Mouse (Mus musculus) thymus, postnatal 0 days (tissue): Measurements from ENCODE around the gene Syde2. TPM values are rescaled to one million over a fixed set of nuclear protein-coding genes. Genes with fewer than 3 reads are reported as not detected.

Experiments used
- DNase-seq: peaks from one replicate; pipeline ENCODE4 v3.0.0-alpha.2; 2015; ENCODE audit warnings: low spot score
- polyA plus RNA-seq: library from polyadenylated mRNA; unstranded; fragments of >200 nt; fragmentation: Nextera tagmentation; extraction: Ambion mirVana; gene quantifications from 2 replicates; pipeline ENCODE4 v1.2.1, GENCODE M21; 2015

Syde2 gene
- polyA plus RNA-seq, 1 experiment from 2014 or later, result 0.61 TPM

- DNase-seq, result no peak
These were observed 23.1 kb downstream of the Syde2 start for GRCm38 (mm10) chr3:146010751-146011150.

- no peak for DNase-seq
These were observed 24.0 kb downstream of the Syde2 start for GRCm38 (mm10) chr3:146011544-146012218.

- DNase-seq, result no peak
These were observed 25.8 kb downstream of the Syde2 start for GRCm38 (mm10) chr3:146013490-146013889.

GRCm38 (mm10) chr3:146014321-146014720 lies 26.7 kb downstream of the Syde2 start:
- DNase-seq, result no peak

DNA sequence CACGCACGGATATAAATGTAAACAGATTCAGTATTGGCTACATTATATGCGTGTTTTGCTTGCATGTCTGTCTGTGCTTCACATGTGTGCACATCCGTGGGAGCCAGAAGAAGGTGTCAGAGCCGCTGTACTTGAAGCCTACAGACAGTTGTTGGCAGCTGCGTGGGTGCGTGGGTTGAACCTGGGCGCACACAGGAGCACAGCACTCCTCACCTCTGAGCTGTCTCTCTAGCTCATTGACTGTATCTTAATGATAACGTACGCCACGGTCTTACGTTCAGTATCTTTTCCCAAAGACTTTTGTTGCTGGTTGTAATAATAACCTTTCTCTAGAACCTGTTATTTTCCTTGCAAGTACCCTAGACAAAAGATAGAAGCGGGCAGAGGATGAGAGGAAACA lies 29.3 kb downstream of the Syde2 start:
- DNase-seq, result no peak

GRCm38 (mm10) chr3:146017521-146017920 lies 29.9 kb downstream of the Syde2 start:
- DNase-seq, result no peak

DNA sequence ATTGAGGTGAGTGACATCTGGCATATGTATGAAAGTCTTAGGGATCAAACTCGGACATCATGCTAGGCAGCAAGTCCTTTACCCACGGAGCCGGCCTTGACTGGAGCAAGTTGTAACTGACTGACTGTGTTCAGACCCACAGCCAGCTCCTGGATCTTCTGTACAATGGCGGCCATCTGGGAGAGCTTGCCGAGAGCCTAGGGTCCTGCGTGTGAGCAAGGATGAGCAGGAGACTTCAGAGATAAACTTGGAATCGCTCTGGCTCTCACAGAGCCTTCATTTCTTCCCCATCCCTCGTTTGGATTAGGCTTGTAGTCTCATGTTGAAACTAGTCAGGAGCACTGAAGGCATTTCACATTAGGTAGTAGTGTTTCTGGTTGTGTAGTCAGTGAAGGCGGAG lies 34.6 kb downstream of the Syde2 start:
- DNase-seq, result no peak

DNA sequence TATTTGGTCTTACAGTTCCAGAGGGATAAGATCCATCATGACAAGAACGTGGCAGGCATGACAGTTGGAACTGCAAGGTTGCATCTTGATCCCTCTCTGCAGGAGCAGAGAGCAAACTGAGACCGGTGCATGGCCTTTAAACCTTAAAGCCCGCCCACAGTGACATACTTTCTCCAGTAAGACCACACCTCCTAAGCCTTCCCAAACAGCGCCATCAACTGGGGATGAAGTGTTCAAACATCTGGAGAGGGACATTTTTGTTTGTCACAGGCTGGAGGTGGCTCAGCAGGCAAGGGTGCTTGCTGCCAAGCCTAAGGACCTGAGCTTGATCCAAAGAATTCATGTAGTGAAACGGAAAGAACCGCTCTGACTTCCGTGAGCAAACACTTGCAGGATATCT lies 37.1 kb downstream of the Syde2 start:
- no peak for DNase-seq

GRCm38 (mm10) chr3:146025499-146025898 lies 37.8 kb downstream of the Syde2 start:
- DNase-seq, result no peak

DNA sequence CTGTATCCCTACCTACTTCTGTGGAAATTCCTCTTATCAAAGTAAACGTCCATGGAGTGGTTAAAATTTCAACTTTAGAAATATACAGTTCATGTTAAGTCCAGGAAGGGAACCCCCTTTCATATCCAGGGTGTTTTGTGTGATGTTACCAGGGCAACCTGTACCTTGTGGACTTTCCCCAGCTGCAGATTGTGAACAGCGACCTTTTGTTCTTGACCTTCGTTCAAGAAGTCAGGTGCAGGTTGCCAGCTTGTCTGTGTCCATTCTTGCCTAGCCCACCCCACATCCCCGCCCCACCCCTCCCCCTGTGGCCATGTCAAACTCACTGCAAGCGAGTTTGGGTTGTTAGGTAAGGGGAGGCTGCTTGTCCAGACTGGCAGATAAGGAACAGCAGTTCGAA lies 39.4 kb downstream of the Syde2 start:
- no peak for DNase-seq

DNA sequence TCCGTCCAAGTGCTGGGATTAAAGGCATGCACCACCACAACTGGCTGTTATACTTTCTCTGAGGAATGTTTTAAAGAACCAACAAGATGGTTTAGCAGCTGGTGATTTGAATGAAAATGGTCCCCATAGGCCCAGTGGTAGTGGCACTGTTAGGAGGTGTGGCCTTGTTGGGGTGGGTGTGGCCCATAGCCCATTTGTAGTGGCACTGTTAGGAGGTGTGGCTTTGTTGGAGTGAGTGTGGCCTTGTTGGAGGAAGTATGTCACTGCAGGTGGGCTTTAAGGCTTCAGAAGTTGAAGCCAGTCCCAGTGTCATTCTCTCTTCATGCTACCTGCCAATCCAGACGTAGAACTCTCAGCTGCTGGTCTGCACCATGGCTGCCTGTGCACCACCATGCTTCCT lies 40.7 kb downstream of the Syde2 start:
- DNase-seq, result no peak

GRCm38 (mm10) chr3:146029234-146029633 lies 41.6 kb downstream of the Syde2 start:
- no peak for DNase-seq

DNA sequence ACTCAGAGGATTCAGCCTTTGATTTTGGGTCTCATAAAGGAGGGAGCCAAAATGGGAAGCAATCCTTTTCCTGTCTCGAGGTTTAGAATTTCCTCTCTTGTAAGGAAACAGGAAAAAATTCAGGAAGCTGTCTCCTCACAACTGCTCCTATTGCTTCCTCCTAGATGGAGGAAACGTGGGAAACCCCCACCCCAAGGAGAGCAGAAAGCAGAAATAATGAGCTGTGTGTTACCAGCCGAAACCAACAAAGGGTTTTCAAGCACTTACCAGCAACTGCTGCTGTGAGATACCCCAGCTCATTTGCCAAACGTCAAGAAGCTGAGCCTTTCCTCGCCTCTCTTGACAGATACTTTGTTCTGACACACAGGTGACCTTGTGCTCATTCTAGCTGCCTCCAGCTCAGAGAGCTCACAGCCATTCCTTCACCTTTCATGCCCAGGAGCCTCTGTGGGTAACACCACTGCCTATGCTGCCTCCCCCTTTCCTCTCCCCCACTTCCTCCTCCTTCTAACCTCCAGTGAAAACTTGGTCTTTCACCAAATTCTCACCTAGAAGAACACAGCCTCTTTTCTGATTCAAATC lies 42.7 kb downstream of the Syde2 start:
- no peak for DNase-seq

DNA sequence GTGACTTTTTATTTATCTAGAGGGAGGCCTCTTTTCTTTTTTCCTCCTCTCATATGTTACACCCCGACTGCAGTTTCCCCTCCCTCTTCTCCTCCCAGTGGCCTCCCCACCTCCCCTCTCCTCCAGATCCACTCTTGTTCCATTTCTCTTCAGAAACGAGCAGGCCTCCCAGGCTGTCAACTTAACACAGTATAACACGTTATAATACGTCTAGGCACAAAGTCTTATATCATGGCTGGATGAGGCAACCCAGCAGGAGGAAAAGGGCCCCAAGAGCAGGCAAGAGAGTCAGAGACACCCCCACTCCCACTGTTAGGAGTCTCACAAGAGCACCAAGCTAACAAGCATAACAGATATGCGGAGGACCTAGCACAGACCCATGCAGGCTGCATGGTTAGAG lies 45.3 kb downstream of the Syde2 start:
- no peak for DNase-seq

GRCm38 (mm10) chr3:146037906-146038305 lies 50.2 kb downstream of the Syde2 start:
- DNase-seq, result no peak

DNA sequence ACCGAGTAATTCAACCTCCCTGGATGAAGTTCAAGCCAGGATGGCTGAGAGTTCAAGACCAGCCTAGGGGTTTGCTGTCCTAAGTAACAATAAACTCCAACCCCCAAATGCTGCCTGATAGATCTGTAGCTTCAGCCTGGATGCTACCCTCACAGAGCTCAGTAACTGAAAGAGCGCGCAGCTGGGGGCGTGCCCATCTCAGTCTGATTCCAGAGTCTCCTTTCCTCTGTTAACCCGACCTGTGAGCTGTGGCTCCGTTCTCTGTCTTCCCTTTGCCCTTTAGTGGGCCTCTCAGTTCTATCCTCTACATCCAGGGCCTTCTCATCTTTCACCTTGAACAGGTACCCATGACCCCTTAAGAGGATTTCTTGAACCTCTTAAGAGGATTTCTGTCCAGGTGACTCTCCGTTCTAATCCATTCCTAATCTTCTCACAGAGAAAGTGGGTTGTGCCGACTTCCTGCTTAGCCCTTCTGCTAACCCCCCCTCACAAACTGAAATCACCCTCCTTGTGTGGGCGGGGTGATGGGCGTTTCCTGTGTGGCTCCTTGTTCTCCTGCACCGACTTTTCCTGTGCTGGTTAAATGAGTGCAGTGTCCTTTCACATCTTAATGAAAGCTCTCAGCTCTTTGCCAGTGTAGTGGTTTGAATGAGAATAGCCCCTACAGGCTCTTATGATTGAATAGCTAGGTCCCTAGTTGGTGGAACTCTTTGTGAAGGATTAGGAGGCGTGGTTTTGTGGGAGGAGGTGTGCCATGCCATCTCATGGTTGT lies 51.6 kb downstream of the Syde2 start:
- DNase-seq, result peak; percentile 65

DNA sequence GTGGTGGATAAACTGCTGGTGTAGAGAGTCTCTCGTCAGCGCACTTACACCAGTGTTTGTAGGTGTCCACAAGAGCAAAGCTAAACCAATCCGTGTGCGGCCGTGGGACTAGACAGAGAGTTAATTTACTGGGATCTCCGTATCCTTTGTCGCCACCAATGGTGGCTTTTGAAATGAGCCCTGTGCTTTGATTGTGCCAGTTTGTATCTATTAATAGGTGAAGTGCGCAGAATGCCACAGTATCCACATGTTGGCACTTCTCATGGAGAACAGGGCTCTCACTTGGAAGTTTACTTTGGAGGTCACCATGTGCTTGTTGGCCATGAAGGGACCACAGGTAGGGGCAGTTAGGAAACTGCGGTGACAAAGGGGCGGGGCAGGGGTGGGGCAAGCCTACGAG lies 53.7 kb downstream of the Syde2 start:
- DNase-seq, result no peak

GRCm38 (mm10) chr3:146044977-146045376 lies 57.3 kb downstream of the Syde2 start:
- DNase-seq, result peak; percentile 46

DNA sequence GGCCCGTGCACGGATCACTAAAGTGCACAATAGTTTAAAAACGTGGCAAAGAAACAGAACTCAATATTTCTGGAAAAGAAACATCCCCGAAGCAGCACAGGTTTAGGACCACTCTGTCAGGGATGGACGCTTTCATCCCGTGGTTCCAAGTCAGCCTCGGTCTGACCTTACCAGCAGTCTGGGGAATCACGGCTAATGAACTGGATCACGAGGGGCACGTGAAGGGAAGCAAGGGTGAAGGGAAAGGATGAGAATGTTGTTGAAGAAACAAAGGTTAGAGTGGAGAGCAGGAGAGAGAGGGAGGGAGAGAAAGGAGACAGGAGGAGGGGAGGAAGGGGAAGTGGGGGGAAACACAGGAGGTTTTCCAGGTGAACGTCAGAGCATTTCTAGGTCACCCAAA lies 58.4 kb downstream of the Syde2 start:
- no peak for DNase-seq

DNA sequence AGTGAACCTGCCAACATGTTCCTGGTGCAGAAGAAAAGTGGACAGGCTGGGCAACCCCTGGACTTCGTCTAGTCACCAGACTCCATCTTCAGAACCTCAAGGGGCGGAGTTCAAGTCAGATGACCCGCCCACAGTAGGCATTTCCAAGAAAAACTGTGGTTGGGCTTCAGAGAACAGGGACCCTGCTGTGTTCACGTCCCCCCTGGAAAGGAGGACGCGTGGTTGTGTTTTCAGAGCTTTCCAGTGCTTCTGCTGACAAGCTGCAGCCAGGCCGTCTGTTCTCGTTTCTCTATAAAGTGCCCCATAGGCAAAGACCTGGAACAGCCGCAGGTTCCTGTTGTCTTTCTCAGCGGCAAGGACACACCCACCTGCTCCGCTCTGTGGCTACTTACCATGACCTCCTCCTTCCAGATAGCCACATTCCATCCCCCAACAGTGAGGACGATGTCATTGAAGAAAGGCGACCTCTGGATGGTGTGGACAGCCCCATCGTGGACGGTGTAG lies 60.1 kb downstream of the Syde2 start:
- DNase-seq, result no peak

GRCm38 (mm10) chr3:146049951-146050350 lies 62.3 kb downstream of the Syde2 start:
- DNase-seq, result no peak

DNA sequence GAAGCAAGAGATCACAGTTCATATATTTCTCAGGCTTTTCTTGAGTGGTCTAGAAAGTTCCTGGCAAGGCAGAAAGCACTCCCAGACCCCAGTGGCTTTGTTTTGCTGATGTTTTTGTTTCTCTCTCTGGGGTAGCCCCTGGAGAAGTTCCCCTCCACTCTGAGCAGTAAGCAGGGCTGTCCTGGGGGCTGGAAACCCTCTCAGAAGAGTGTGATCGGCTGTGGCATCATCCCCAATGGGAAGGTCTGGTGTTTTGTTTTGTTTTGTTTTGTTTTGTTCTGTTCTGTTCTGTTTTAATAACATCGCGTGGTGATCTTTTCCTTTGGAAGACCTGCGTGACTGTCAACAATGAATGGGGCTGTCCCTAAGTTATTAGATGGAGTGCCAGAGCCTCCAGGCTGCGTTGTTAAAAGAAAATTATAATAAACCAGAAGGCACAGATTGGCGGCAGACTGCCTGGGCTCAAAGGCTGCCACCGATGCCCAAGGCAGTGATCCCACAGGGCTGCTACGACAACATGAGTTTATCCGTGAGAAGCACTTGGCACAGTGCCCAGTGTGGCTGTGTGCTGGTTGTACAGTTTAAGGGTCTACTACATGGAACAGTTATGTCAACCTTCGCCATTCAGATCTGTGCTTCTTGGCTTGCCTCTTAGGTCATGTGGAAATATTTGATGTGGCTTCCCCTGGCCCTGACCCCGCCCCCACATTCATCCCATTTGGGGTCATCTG lies 63.8 kb downstream of the Syde2 start:
- no peak for DNase-seq
